Mouse (Mus musculus) gastrocnemius, postnatal 25 days (tissue): ENCODE results near the gene Gm49416. TPM values are rescaled to one million over a fixed set of nuclear protein-coding genes. Genes with fewer than 3 reads are reported as not detected.
"Not testable (repeated sequence)": the region's sequence is repeated elsewhere in the genome, so short reads cannot be mapped to it uniquely, and the experiment has no call there.

Source experiments
- DNase-seq: peaks from one replicate; pipeline ENCODE4 v3.0.0; 2022
- total RNA-seq, 2 experiments: library from RNA; stranded (reverse); gene quantifications; 1 replicate in 1 of 2; 2 replicates in 1 of 2; pipeline ENCODE4 v1.2.3; 2021

Gm49416 gene
- total RNA-seq, 2 experiments from 2014 or later, result not detected

GRCm38 (mm10) chr19:8880311-8881033, 8.3 kb upstream of the Gm49416 start, which contains the start of gene Uqcc3:
Gene Uqcc3 (minus strand): TSS chr19:8880923.
- DNase-seq, result peak; percentile 88

GRCm38 (mm10) chr19:8881034-8881392, 7.7 kb upstream of the Gm49416 start:
- no peak for DNase-seq

- DNase-seq, result no peak
Measured at GRCm38 (mm10) chr19:8883616-8884015, 5.1 kb upstream of the Gm49416 start, which contains the start of the genes Lbhd1 and Gm49403. Gene Lbhd1 (plus strand): TSS chr19:8883732. Gene Gm49403 (plus strand): TSS chr19:8883930.

DNA sequence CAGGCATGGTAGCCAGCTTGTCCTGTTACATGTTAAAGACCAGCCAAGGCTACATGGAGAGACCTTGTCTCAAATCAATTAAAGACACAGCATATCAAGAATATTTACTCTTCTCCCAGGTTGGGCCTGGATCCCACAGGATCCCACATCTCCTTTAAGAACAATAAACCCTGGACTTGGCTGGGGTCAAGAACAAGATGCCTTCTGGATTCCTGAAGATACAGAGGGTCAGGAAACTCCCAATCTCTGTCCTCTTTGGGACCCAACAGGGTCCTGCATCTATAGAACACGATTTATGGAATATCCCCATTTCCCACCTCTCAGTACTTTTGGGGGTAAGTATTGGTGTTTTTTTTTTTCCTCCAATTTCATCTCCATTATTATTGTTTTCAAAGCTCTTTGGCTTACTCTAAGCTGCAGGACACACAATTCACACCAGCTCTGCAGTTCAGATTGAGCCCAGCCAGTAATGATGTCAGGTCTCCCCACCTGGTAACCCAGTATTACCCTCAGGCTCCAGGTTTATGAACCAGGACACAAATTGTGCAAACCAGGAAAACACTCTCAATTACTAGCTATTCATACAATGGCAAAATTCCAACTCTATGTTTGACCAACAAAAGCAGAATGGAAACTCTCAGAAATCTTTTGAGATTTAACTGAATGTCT, 1.7 kb upstream of the Gm49416 start:
- DNase-seq, result no peak

DNA sequence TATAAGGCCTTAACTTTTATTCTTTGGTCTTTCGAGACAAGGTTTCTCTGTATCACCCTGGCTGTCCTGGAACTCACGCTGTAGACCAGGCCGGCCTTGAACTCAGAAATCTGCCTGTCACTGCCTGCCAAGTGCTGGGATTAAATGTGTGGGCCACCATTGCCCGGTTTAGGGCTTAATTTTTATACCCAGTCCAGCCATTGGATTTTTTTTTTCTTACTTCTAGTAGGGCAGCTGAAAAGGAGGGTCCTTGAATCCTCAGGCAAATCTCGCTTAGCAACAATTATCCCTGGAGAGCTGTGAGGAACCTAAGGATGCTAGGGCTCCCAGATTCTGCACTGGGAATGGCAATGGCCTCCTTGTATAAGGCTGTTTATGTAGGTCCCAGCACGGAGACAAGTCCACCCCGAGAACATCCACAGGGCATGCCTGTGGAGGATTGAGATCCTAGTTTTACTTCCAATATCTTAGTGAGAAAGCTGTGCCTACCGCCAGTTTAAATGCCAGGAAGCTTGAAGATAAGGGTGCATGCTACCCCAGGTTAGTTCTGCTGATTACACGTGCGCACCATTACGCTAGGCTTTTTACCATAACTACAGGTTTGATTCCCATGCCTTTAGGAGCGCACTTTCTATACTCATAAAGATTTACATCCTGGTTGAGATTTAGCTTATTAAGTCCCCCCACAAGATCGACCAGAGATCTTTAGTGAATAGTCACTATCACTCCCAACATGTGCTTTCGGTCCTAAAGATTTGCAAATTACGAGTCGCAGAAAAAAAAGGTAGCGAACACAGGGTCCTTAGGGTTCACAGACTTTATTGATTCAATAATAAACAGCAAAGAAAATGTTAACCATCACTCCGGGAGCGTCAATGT, 902 bp upstream of the Gm49416 start:
- no peak for DNase-seq

DNA sequence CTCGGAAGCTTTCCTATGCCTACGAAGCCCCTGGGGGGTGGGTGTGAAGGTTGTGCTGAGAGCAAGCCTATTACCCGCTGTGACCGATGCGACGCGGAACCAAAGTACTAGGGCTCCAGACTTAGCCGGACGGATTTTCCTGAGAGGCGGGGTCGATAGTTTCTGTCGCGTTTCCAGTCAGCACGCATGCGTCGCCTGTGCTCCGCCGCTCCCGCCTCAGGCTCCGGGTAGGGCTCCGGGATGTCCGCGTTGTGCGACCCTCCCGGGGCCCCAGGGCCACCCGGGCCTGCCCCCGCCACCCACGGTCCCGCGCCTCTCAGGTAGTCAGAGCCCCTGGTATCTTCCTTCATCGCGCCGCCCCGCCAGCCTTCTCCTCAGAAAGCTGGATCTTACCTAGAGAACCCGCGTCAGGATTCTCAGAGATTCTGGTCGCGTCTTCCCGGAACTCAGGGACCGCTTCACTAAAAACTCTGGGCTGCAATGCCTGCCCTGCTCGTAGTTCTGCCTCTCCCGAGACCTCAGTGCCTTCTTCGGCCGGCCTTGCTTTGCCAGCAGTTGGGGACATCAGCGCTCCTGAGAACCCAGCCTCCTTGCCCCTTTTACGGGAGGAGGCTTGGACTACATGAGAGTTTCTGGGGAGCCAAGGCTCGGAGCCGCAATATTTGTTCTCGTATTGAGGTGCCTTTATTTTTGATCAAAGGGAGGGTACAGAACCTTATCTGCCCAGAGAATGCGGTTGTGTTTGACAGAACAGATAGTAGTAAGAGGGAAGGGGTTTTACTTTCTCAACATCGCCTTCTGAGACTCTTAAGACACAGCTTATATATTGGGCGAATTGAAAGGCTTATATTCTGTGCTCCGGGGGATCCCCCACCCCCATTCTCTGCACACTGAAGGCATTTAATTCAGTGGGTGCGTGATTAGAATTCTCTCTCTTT, 4.4 kb downstream of the Gm49416 start, which contains the start of gene Ints5:
Gene Ints5, plus strand, starts transcription at position 177 of the 938 bp plus-strand sequence.
- peak; percentile 78 for DNase-seq

- no peak for DNase-seq
Measured at GRCm38 (mm10) chr19:8895397-8895960, 6.8 kb downstream of the Gm49416 start.

DNA sequence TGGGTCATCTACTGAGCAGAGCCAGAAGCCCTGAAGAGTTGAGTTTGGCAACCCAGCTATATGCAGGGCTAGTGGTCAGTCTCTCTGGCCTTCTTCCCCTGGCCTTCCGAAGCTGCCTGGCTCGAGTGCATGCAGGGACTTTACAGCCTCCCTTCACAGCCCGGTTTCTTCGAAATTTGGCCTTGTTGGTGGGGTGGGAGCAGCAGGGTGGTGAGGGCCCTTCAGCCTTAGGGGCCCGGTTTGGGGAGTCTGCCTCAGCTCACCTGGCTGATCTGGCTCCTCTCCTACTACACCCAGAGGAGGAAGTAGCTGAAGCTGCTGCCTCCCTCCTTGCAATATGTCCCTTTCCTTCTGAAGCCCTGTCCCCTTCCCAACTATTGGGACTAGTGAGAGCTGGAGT, 7.5 kb downstream of the Gm49416 start:
- DNase-seq, result not testable (repeated sequence)

DNA sequence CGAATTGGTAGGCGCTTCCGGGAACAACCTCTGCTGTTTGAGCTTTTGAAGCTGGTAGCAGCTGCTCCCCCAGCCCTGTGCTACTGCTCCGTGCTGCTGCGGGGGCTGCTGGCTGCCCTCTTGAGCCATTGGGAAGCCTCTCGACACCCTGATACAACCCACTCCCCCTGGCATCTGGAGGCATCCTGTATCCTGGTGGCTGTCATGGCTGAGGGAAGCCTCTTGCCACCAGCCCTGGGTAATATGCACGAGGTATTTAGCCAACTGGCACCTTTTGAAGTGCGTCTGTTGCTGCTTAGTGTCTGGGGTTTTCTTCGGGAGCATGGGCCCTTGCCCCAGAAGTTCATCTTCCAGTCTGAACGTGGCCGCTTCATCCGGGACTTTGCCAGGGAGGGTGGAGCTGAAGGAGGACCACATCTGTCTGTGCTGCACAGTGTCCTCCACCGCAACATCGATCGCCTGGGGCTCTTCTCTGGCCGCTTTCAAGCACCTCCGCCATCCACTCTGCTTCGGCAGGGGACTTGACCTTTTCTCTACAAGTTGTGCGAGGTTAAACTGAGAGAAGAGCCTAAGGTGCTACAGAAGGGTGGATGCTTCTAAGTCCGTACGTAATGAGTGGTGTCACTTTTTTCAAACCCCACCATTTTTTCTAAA, 8.6 kb downstream of the Gm49416 start:
- DNase-seq, result peak; percentile 35

- peak; percentile 93 for DNase-seq
Measured at GRCm38 (mm10) chr19:8897865-8898495, 9.3 kb downstream of the Gm49416 start, which contains the start of gene Ganab. Gene Ganab (plus strand): TSS chr19:8898071.

DNA sequence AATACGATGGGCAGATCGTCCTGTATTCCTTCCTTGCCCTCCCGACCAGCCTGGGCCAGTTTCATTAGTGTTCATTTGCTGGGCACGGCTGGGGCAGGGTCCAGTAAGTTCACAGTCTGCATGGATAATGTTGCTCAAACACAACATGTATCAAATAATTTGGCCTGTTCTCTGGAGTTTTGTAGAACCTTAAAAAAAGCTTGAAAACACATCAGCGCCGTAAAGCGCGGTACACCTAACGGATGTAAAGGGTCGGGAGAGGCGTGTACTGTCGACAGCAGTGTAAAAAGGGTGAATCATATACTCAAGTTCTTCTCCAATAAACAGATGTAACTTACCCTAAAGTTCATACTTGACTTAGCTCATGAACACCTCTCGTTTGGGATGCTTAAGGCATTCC, 9.8 kb downstream of the Gm49416 start:
- no peak for DNase-seq

- DNase-seq, result no peak
Measured at GRCm38 (mm10) chr19:8899079-8899478, 10.4 kb downstream of the Gm49416 start.

GRCm38 (mm10) chr19:8903412-8903811, 14.7 kb downstream of the Gm49416 start:
- DNase-seq, result no peak

- no peak for DNase-seq
Measured at GRCm38 (mm10) chr19:8908531-8908930, 19.8 kb downstream of the Gm49416 start.

- DNase-seq, result no peak
Measured at GRCm38 (mm10) chr19:8911810-8912209, 23.1 kb downstream of the Gm49416 start.

DNA sequence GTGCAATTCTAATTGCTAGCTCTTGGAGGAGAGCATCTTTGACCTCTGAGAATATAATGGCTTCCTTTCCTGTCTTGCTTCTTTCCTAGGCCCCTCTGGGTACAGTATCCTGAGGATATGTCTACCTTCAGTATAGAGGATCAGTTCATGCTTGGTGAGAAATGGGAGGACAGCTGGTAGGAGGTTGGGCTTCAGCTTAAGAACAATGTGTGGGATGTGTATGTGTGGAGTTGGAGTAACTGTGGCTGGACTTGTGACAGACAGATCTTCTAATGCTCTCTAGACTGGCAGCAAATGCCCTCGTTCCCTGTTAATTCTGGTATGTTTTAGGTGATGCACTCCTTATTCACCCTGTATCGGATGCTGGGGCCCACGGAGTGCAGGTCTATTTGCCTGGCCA, 25.5 kb downstream of the Gm49416 start:
- DNase-seq, result no peak

DNA sequence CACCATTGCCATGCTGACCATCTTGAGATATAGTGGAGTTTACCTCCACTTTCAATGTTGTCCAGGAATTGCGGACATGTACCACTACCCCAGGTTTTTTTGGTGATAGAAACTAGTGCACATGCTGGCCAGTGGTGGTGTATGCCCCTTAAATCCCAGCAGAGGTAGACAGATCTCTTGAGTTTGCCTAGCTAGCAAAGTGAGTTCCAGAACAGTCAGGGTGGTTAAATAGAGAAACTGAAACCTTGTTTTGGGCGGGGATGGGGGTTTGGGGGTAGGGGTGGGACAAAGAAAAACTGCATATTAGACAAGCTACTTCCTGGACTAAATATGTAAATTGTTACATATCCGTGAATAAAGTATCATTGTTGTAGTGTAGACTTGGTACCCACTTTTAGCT, 30.3 kb downstream of the Gm49416 start:
- DNase-seq, result no peak

GRCm38 (mm10) chr19:8919684-8920072, 31.0 kb downstream of the Gm49416 start:
- DNase-seq, result no peak

GRCm38 (mm10) chr19:8920073-8920736, 31.5 kb downstream of the Gm49416 start, which contains the start of gene B3gat3:
Gene B3gat3 (plus strand): TSS chr19:8920374.
- peak; percentile 95 for DNase-seq
